Mouse (Mus musculus): ENCODE measurements around the gene Cox17. TPM values are rescaled to one million over a fixed set of nuclear protein-coding genes. Genes with fewer than 3 reads are reported as not detected.
"Not testable (repeated sequence)": the region's sequence is repeated elsewhere in the genome, so short reads cannot be mapped to it uniquely, and the experiment has no call there.

Cox17 gene
- polyA plus RNA-seq, 1 experiment from 2014 or later, result 497 TPM

GRCm38 (mm10) chr16:38318492-38318891 is 28.3 kb upstream of the Cox17 start:
- Histone ChIP-seq H3K9ac (ENCODE audit: low read depth, low read length) (no peak overlapping the region), H3K4me3 (ENCODE audit: low read depth, low read length) (no peak overlapping the region), H3K36me3 (ENCODE audit: control insufficient read depth, insufficient read depth, low read length) (no peaks in the 10 kb centered on the region), H3K27ac (ENCODE audit: low read depth, low read length) (no peak overlapping the region), H3K9me3 (ENCODE audit: control insufficient read depth, low read length) (no peaks in the 10 kb centered on the region), H3K4me2 (no peak overlapping the region), H3K4me1 (replicated peaks; ENCODE audit: control insufficient read depth, insufficient read depth, low read length) (no peaks in the 10 kb centered on the region), H3K27me3 (replicated peaks; ENCODE audit: control insufficient read depth, insufficient read depth, low read length) (no peaks in the 10 kb centered on the region)
- ATAC-seq (replicated peaks; ENCODE audit: low FRiP score), result no peak
- DNase-seq (ENCODE audit: low spot score), result no peak
- 74% methylated on average over 9 of the region's 9 CpGs for WGBS

- Histone ChIP-seq H3K4me2 (no peak overlapping the region), H3K9ac (ENCODE audit: low read depth, low read length) (no peak overlapping the region), H3K36me3 (ENCODE audit: control insufficient read depth, insufficient read depth, low read length) (no peaks in the 10 kb centered on the region), H3K9me3 (ENCODE audit: control insufficient read depth, low read length) (no peaks in the 10 kb centered on the region), H3K4me1 (replicated peaks; ENCODE audit: control insufficient read depth, insufficient read depth, low read length) (no peaks in the 10 kb centered on the region), H3K4me3 (ENCODE audit: low read depth, low read length) (no peak overlapping the region), H3K27me3 (replicated peaks; ENCODE audit: control insufficient read depth, insufficient read depth, low read length) (no peaks in the 10 kb centered on the region), H3K27ac (ENCODE audit: low read depth, low read length) (no peak overlapping the region)
- DNase-seq (ENCODE audit: low spot score) (no peak), ATAC-seq (replicated peaks; ENCODE audit: low FRiP score) (no peak)
- WGBS, result 80% methylated on average over 4 of the region's 4 CpGs
Observed at GRCm38 (mm10) chr16:38319087-38319486, 27.7 kb upstream of the Cox17 start.

- no peak overlapping the region for H3K27ac ChIP-seq (ENCODE audit: low read depth, low read length)
- DNase-seq (ENCODE audit: low spot score) (no peak), ATAC-seq (replicated peaks; ENCODE audit: low FRiP score) (no peak)
- no peaks in the 10 kb centered on the region for H3K27me3 ChIP-seq (replicated peaks; ENCODE audit: control insufficient read depth, insufficient read depth, low read length)
- no peaks in the 10 kb centered on the region for H3K36me3 ChIP-seq (ENCODE audit: control insufficient read depth, insufficient read depth, low read length)
- H3K4me1 ChIP-seq (replicated peaks; ENCODE audit: control insufficient read depth, insufficient read depth, low read length), result no peaks in the 10 kb centered on the region
- H3K9me3 ChIP-seq (ENCODE audit: control insufficient read depth, low read length), result no peaks in the 10 kb centered on the region
- peak overlapping the region; percentile 46 for H3K4me2 ChIP-seq
- WGBS, result 24% methylated on average over 17 of the region's 17 CpGs
- H3K9ac ChIP-seq (ENCODE audit: low read depth, low read length), result no peak overlapping the region
- H3K4me3 ChIP-seq (ENCODE audit: low read depth, low read length), result no peak overlapping the region
Observed at GRCm38 (mm10) chr16:38321452-38321935, 25.3 kb upstream of the Cox17 start.

DNA sequence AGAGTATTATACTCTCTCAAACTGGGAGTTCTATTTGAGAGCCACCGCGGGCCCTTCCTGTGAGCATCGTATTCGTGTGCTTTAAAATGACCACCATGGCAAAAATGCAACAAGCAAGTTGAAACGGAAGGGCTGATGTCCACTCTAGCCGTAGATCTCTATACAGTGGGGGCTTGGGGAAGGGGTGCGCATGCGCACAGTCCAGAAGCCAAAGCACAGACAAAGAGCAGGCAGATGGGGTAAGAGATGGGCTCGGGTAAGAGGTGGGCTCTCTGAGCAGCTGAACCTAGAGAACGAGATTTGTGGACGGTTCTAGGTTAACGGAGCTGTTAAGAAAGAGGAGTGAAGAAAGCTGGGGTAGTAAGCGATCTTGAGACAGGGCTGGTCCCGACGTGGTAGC is 22.5 kb upstream of the Cox17 start:
- no peak overlapping the region for H3K4me2 ChIP-seq
- no peaks in the 10 kb centered on the region for H3K4me1 ChIP-seq (replicated peaks; ENCODE audit: control insufficient read depth, insufficient read depth, low read length)
- no peak overlapping the region for H3K4me3 ChIP-seq (ENCODE audit: low read depth, low read length)
- no peak overlapping the region for H3K27ac ChIP-seq (ENCODE audit: low read depth, low read length)
- H3K9me3 ChIP-seq (ENCODE audit: control insufficient read depth, low read length), result 0 out of 2 replicates have a peak, but pooled peaks cover 1% of the 10 kb centered on the region
- ATAC-seq (replicated peaks; ENCODE audit: low FRiP score) (no peak), DNase-seq (ENCODE audit: low spot score) (no peak)
- no peak overlapping the region for H3K9ac ChIP-seq (ENCODE audit: low read depth, low read length)
- no peaks in the 10 kb centered on the region for H3K27me3 ChIP-seq (replicated peaks; ENCODE audit: control insufficient read depth, insufficient read depth, low read length)
- WGBS, result 85% methylated on average over 15 of the region's 15 CpGs
- H3K36me3 ChIP-seq (ENCODE audit: control insufficient read depth, insufficient read depth, low read length), result no peaks in the 10 kb centered on the region

DNA sequence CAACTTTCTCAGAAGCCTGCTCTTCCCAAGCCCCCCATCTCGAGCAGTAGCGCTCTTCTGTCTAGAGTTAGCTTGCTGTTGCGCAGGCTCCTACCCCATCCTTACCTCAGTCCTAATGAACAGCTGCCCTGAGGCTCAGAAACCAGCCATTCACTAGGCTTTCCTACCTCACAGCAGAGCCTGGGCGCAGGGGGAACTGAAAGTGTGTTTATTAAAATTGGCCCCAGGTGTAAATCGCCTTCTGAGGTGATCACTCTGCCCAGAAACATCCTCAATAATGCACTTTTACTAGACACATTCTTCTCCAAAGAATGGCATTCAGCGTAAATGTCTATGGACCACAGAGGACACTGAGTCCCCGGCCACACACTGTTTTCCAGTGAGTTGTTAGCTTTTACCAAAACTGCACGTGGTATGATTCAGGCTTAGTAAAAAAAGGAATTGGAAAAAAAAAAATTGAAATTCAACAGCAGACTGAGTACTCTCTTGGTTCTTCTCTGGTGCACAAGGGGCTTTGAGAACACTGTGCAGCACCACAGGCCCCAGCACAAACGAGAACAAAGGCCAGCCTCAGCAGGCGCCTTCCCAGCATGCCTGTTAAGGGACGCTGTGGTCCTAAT is 19.9 kb upstream of the Cox17 start:
- WGBS, result 83% methylated on average over 11 of the region's 11 CpGs
- Histone ChIP-seq H3K36me3 (ENCODE audit: control insufficient read depth, insufficient read depth, low read length) (no peaks in the 10 kb centered on the region), H3K4me3 (ENCODE audit: low read depth, low read length) (no peak overlapping the region), H3K9me3 (ENCODE audit: control insufficient read depth, low read length) (0 out of 2 replicates have a peak, but pooled peaks cover 2% of the 10 kb centered on the region), H3K27ac (ENCODE audit: low read depth, low read length) (no peak overlapping the region), H3K27me3 (replicated peaks; ENCODE audit: control insufficient read depth, insufficient read depth, low read length) (no peaks in the 10 kb centered on the region), H3K4me1 (replicated peaks; ENCODE audit: control insufficient read depth, insufficient read depth, low read length) (no peaks in the 10 kb centered on the region), H3K9ac (ENCODE audit: low read depth, low read length) (no peak overlapping the region), H3K4me2 (no peak overlapping the region)
- DNase-seq (ENCODE audit: low spot score) (no peak), ATAC-seq (replicated peaks; ENCODE audit: low FRiP score) (no peak)

- H3K9ac ChIP-seq (ENCODE audit: low read depth, low read length), result no peak overlapping the region
- H3K9me3 ChIP-seq (ENCODE audit: control insufficient read depth, low read length), result 0 out of 2 replicates have a peak, but pooled peaks cover 2% of the 10 kb centered on the region
- no peak overlapping the region for H3K27ac ChIP-seq (ENCODE audit: low read depth, low read length)
- H3K4me2 ChIP-seq, result no peak overlapping the region
- no peaks in the 10 kb centered on the region for H3K4me1 ChIP-seq (replicated peaks; ENCODE audit: control insufficient read depth, insufficient read depth, low read length)
- no peaks in the 10 kb centered on the region for H3K27me3 ChIP-seq (replicated peaks; ENCODE audit: control insufficient read depth, insufficient read depth, low read length)
- WGBS, result 87% methylated on average over 3 of the region's 3 CpGs
- H3K4me3 ChIP-seq (ENCODE audit: low read depth, low read length), result no peak overlapping the region
- no peak for ATAC-seq (replicated peaks; ENCODE audit: low FRiP score)
- no peak for DNase-seq (ENCODE audit: low spot score)
- no peaks in the 10 kb centered on the region for H3K36me3 ChIP-seq (ENCODE audit: control insufficient read depth, insufficient read depth, low read length)
Observed at GRCm38 (mm10) chr16:38329340-38329739, 17.5 kb upstream of the Cox17 start.

DNA sequence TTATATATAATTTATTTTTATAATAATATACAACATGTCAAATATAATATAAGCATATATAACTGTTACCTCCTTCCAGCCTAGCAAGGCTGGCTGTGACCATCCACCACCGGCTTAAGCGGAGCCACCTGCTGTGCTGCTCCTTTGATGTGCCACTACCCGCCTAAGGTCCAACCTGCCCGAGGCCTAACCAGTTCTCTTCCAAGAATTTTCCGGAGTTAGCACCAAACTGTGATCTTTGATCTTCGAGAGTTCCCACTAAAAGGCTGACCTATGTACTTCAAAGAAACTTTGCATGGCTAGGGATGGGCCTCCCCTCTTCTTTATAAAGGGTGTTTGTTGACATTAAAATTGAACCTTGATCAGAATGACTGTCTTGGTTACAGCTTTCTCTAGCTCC is 12.4 kb upstream of the Cox17 start:
- Histone ChIP-seq H3K4me3 (ENCODE audit: low read depth, low read length) (no peak overlapping the region), H3K27me3 (replicated peaks; ENCODE audit: control insufficient read depth, insufficient read depth, low read length) (no peaks in the 10 kb centered on the region), H3K36me3 (ENCODE audit: control insufficient read depth, insufficient read depth, low read length) (no peaks in the 10 kb centered on the region), H3K9me3 (ENCODE audit: control insufficient read depth, low read length) (no peaks in the 10 kb centered on the region), H3K4me2 (no peak overlapping the region), H3K27ac (ENCODE audit: low read depth, low read length) (no peak overlapping the region), H3K4me1 (replicated peaks; ENCODE audit: control insufficient read depth, insufficient read depth, low read length) (no peaks in the 10 kb centered on the region), H3K9ac (ENCODE audit: low read depth, low read length) (no peak overlapping the region)
- WGBS, result 51% methylated on average over 6 of the region's 6 CpGs
- no peak for DNase-seq (ENCODE audit: low spot score)
- ATAC-seq (replicated peaks; ENCODE audit: low FRiP score), result no peak

DNA sequence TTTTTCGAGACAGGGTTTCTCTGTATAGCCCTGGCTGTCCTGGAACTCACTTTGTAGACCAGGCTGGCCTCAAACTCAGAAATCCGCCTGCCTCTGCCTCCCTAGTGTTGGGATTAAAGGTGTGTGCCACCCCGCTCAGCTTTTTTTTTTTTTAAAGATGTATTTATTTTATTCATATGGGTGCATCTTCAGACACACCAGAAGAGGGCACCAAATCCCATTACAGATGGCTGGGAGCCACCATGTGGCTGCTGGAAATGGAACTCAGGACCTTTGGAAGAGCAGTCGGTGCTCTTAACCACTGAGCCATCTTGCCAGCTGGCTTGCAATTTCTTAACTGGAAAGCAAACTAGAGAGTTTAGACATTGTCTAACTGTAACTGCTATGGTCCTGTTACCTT is 8.7 kb upstream of the Cox17 start:
- not testable (repeated sequence) for H3K9me3 ChIP-seq (ENCODE audit: control insufficient read depth, low read length); H3K4me2 ChIP-seq; ATAC-seq (replicated peaks; ENCODE audit: low FRiP score); H3K27ac ChIP-seq (ENCODE audit: low read depth, low read length); H3K27me3 ChIP-seq (replicated peaks; ENCODE audit: control insufficient read depth, insufficient read depth, low read length); H3K4me1 ChIP-seq (replicated peaks; ENCODE audit: control insufficient read depth, insufficient read depth, low read length); DNase-seq (ENCODE audit: low spot score); H3K36me3 ChIP-seq (ENCODE audit: control insufficient read depth, insufficient read depth, low read length); H3K4me3 ChIP-seq (ENCODE audit: low read depth, low read length); H3K9ac ChIP-seq (ENCODE audit: low read depth, low read length)
- 85% methylated on average over 4 of the region's 4 CpGs for WGBS
